Comparison of ENCODE assay signal across 8 mouse cellular contexts in the genomic region with DNA sequence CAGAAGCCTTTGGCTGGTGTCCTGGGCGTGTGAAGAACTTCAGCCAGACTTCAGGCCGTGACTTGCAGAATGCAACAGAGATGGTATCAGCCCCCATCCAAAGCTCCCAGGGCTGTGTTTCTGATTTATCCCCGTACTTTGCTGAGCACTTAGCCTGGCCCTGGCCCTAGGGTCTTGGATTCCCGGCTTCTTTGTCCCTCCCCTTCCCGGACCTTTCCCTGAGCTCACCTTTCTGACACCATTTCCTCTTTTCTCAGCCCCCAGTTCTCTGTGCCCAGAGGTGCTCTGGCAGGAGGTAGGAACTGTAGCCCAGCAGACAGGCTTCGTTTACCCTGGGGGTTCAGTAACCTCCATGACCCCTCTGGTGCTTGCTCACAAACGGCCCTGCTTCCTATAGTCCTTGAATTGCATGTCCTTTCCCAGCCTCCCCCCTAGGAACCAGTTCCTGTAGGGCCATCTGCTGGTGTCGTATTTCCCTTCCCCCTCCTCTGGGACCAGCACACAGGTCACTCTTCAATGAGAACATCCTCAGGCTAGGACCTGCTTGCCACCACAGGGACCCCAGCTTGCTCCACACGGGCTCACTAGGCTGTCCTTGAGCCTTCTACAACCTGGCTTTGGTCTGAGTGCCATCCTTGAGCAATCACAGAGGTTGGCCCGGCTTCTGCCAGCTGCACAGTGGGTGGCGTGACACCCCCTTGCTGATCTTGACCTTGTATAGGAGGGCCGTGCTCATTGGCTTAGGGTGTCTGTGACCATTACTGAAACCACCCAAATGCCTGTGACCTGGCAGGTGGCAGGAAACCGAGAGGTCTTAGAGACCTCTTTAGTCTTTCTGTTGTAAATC. TPM values are rescaled to one million over a fixed set of nuclear protein-coding genes. Genes with fewer than 3 reads are reported as not detected.
DNase-seq lines count a peak whose midpoint lies in the region; ATAC-seq and TF ChIP-seq lines count a peak whose summit lies in the region.

No protein-coding gene starts in this region.

- H3K4me2 ChIP-seq in forebrain, embryonic 15.5 days (replicated peaks) = no peak overlapping the region
- peak overlapping the region; percentile 74 for H3K4me2 ChIP-seq in intestine, embryonic 15.5 days (replicated peaks)
- H3K4me2 ChIP-seq in lung, embryonic 15.5 days = peak overlapping the region; percentile 70

- peaks cover 44% of the 10 kb centered on the region for H3K4me1 ChIP-seq in thymus, adult 2 months (replicated peaks; ENCODE audit: control insufficient read depth, insufficient read depth, low read length)
- H3K4me1 ChIP-seq in forebrain, embryonic 15.5 days = peaks cover 61% of the 10 kb centered on the region
- H3K4me1 ChIP-seq in intestine, embryonic 15.5 days (replicated peaks) = peaks cover 69% of the 10 kb centered on the region
- peaks cover 64% of the 10 kb centered on the region for H3K4me1 ChIP-seq in lung, embryonic 15.5 days

- ATAC-seq in forebrain, embryonic 15.5 days (replicated peaks) = no peak
- no peak for ATAC-seq in intestine, embryonic 15.5 days
- no peak for ATAC-seq in lung, embryonic 15.5 days (ENCODE audit: borderline replicate concordance, extremely low read depth, low FRiP score, low TSS enrichment)

- no peaks in the 10 kb centered on the region for H3K27me3 ChIP-seq in thymus, adult 2 months (ENCODE audit: control insufficient read depth, insufficient read depth, low read length)
- no peaks in the 10 kb centered on the region for H3K27me3 ChIP-seq in forebrain, embryonic 15.5 days
- no peaks in the 10 kb centered on the region for H3K27me3 ChIP-seq in intestine, embryonic 15.5 days (replicated peaks)
- H3K27me3 ChIP-seq in lung, embryonic 15.5 days = no peaks in the 10 kb centered on the region
- no peaks in the 10 kb centered on the region for H3K27me3 ChIP-seq in splenic B cell, adult 2 months (ENCODE audit: control insufficient read depth, insufficient read depth, low read length, poor library complexity, severe bottlenecking)

- no peak overlapping the region for H3K4me3 ChIP-seq in thymus, adult 2 months (ENCODE audit: control insufficient read depth, insufficient read depth, low read length)
- no peak overlapping the region for H3K4me3 ChIP-seq in forebrain, embryonic 15.5 days
- no peak overlapping the region for H3K4me3 ChIP-seq in intestine, embryonic 15.5 days (replicated peaks)
- peak overlapping the region; percentile 7 for H3K4me3 ChIP-seq in lung, embryonic 15.5 days

- no peak for TF ChIP-seq POLR2A in thymus, adult 2 months (IDR thresholded peaks at IDR 0.05; ENCODE audit: control insufficient read depth, extremely low read depth, insufficient read depth, low read length, poor library complexity)

- TF ChIP-seq CTCF in thymus, adult 2 months (IDR thresholded peaks at IDR 0.05; ENCODE audit: borderline replicate concordance, control insufficient read depth, extremely low read depth, insufficient read depth, low read length, poor library complexity) = no peak

- no peak overlapping the region for H3K9ac ChIP-seq in forebrain, embryonic 15.5 days (replicated peaks)
- peak overlapping the region; percentile 43 for H3K9ac ChIP-seq in intestine, embryonic 15.5 days
- peak overlapping the region; percentile 33 for H3K9ac ChIP-seq in lung, embryonic 15.5 days

- H3K36me3 ChIP-seq in thymus, adult 2 months (ENCODE audit: control insufficient read depth, insufficient read depth, low read length) = peaks cover 19% of the 10 kb centered on the region
- no peaks in the 10 kb centered on the region for H3K36me3 ChIP-seq in forebrain, embryonic 15.5 days
- peaks cover 5% of the 10 kb centered on the region; the same call in 1 of the 2 replicates for H3K36me3 ChIP-seq in intestine, embryonic 15.5 days
- H3K36me3 ChIP-seq in lung, embryonic 15.5 days = peaks cover 18% of the 10 kb centered on the region
- peaks cover 8% of the 10 kb centered on the region for H3K36me3 ChIP-seq in splenic B cell, adult 2 months (ENCODE audit: control insufficient read depth, insufficient read depth, low read length, poor library complexity, severe bottlenecking)

- H3K27ac ChIP-seq in thymus, adult 2 months (ENCODE audit: control insufficient read depth, insufficient read depth, low read length) = peak overlapping the region; percentile 39; the same call in 1 of the 2 replicates
- H3K27ac ChIP-seq in forebrain, embryonic 15.5 days (replicated peaks) = peak overlapping the region; percentile 98
- peak overlapping the region; percentile 99 for H3K27ac ChIP-seq in intestine, embryonic 15.5 days
- peak overlapping the region; percentile 99 for H3K27ac ChIP-seq in lung, embryonic 15.5 days

- no peaks in the 10 kb centered on the region for H3K9me3 ChIP-seq in forebrain, embryonic 15.5 days
- no peaks in the 10 kb centered on the region for H3K9me3 ChIP-seq in intestine, embryonic 15.5 days
- no peaks in the 10 kb centered on the region for H3K9me3 ChIP-seq in lung, embryonic 15.5 days

- DNase-seq in thymus, adult 2 months = no peak
- DNase-seq in thymus, postnatal 4 days = no peak
- DNase-seq in c-Kit-positive CD71-positive TER-119-positive erythroid progenitor cells, embryonic 14.5 days (ENCODE audit: low spot score) = peak; percentile 67
- DNase-seq in splenic B cell, adult 2 months (ENCODE audit: low read depth, low spot score) = peak; percentile 57
- DNase-seq in left cerebral cortex, adult 18-20 months (ENCODE audit: low spot score in 2 of 2) = no peak

- WGBS in thymus, adult 2 months = 27% methylated on average over 13 of the region's 13 CpGs
- WGBS in forebrain, embryonic 15.5 days = 53% methylated on average over 13 of the region's 13 CpGs
- 32% methylated on average over 13 of the region's 13 CpGs for WGBS in intestine, embryonic 15.5 days
- WGBS in lung, embryonic 15.5 days = 30% methylated on average over 13 of the region's 13 CpGs

RNA-seq across cellular contexts. Expression of a gene that starts 26.0 kb away (rescaled TPM):
- polyA plus RNA-seq in thymus, adult 2 months (2012; rRNA removed) = 121 and 129 TPM in 2 replicates
- 19.5 and 23.3 TPM in 2 replicates for polyA plus RNA-seq in forebrain, embryonic 15.5 days (2015; fragmentation: Nextera tagmentation; extraction: Ambion mirVana)
- polyA plus RNA-seq in intestine, embryonic 15.5 days (2015; fragmentation: Nextera tagmentation; extraction: Ambion mirVana) = 26.9 and 28.0 TPM in 2 replicates
- polyA plus RNA-seq in lung, embryonic 15.5 days (2015; fragmentation: Nextera tagmentation; extraction: Ambion mirVana) = 50.7 and 53.0 TPM in 2 replicates
- 10 to 100 TPM; 13.5 to 13.6 TPM for total RNA-seq in left cerebral cortex, adult 18-20 months (2021)

RNA-seq across cellular contexts. Expression of a gene that starts 28.6 kb away (rescaled TPM):
- polyA plus RNA-seq in thymus, adult 2 months (2012; rRNA removed) = 57.5 and 57.9 TPM in 2 replicates
- polyA plus RNA-seq in forebrain, embryonic 15.5 days (2015; fragmentation: Nextera tagmentation; extraction: Ambion mirVana) = 1.2 and 1.7 TPM in 2 replicates
- 3.5 and 4.2 TPM in 2 replicates for polyA plus RNA-seq in intestine, embryonic 15.5 days (2015; fragmentation: Nextera tagmentation; extraction: Ambion mirVana)
- 4.2 and 5.6 TPM in 2 replicates for polyA plus RNA-seq in lung, embryonic 15.5 days (2015; fragmentation: Nextera tagmentation; extraction: Ambion mirVana)
- total RNA-seq in left cerebral cortex, adult 18-20 months (2021) = 1 to 10 TPM; 2.3 to 3.2 TPM

RNA-seq across cellular contexts. Expression of a gene that starts 44.9 kb away (rescaled TPM):
- 4.0 and 4.7 TPM in 2 replicates for polyA plus RNA-seq in thymus, adult 2 months (2012; rRNA removed)
- polyA plus RNA-seq in forebrain, embryonic 15.5 days (2015; fragmentation: Nextera tagmentation; extraction: Ambion mirVana) = 12.9 and 14.3 TPM in 2 replicates
- polyA plus RNA-seq in intestine, embryonic 15.5 days (2015; fragmentation: Nextera tagmentation; extraction: Ambion mirVana) = 1.9 and 2.7 TPM in 2 replicates
- polyA plus RNA-seq in lung, embryonic 15.5 days (2015; fragmentation: Nextera tagmentation; extraction: Ambion mirVana) = 3.2 and 3.6 TPM in 2 replicates
- total RNA-seq in left cerebral cortex, adult 18-20 months (2021) = 1 to 10 TPM; 4.1 to 4.2 TPM

Comparison
In these comparisons a context has a peak if more than half of its experiments do, and no peak if none do; other contexts are left out.
1. DNase-seq: peak in c-Kit-positive CD71-positive TER-119-positive erythroid progenitor cells, embryonic 14.5 days (single experiment) and splenic B cell, adult 2 months (single experiment); none in thymus, adult 2 months (single experiment), thymus, postnatal 4 days (single experiment) and left cerebral cortex, adult 18-20 months (0 of 2).
2. H3K27ac ChIP-seq: peak in every context shown above with its lines; median percentile 99 in intestine, embryonic 15.5 days; 99 in lung, embryonic 15.5 days; 98 in forebrain, embryonic 15.5 days; 39 in thymus, adult 2 months.